Mouse (Mus musculus) brain, adult 2 months (tissue): Measurements from ENCODE around the gene F8.

ENCODE experiments used
- DNase-seq: peaks from one replicate; pipeline ENCODE4 v3.0.0; 2011; ENCODE audit warnings: low read depth, low spot score

The F8 gene

GRCm38 (mm10) chrX:75138182-75138581 lies 244.2 kb downstream of the F8 start:
- no peak for DNase-seq

- no peak for DNase-seq
Measured at GRCm38 (mm10) chrX:75137729-75138128, 244.7 kb downstream of the F8 start.

GRCm38 (mm10) chrX:75136938-75137337 lies 245.5 kb downstream of the F8 start:
- no peak for DNase-seq

GRCm38 (mm10) chrX:75130467-75131160 lies 251.8 kb downstream of the F8 start, which contains the start of gene Mpp1:
Gene Mpp1, minus strand, starts transcription at chrX:75131016.
- DNase-seq: peak; percentile 93

- peak; percentile 7 for DNase-seq
Measured at GRCm38 (mm10) chrX:75129474-75129873, 252.9 kb downstream of the F8 start.

GRCm38 (mm10) chrX:75128333-75128980 lies 254.0 kb downstream of the F8 start:
- peak; percentile 71 for DNase-seq

GRCm38 (mm10) chrX:75126893-75127292 lies 255.5 kb downstream of the F8 start:
- no peak for DNase-seq

- DNase-seq: no peak
Measured at GRCm38 (mm10) chrX:75125606-75126005, 256.8 kb downstream of the F8 start.
